Mouse (Mus musculus) mouse trophoblast stem cell (cell line): Measurements from ENCODE around the gene Vmn1r36.
"Not testable (repeated sequence)": the region's sequence is repeated elsewhere in the genome, so short reads cannot be mapped to it uniquely, and the experiment has no call there.

Source experiments
- in situ Hi-C, 2 experiments: fragments of 300-500 bp; cut with MseI, MboI; formaldehyde crosslinking; loops; 2 replicates in 1 of 2; 3 replicates in 1 of 2; pipeline ENCODE4 v1.15.1; 2025

The Vmn1r36 gene

DNA sequence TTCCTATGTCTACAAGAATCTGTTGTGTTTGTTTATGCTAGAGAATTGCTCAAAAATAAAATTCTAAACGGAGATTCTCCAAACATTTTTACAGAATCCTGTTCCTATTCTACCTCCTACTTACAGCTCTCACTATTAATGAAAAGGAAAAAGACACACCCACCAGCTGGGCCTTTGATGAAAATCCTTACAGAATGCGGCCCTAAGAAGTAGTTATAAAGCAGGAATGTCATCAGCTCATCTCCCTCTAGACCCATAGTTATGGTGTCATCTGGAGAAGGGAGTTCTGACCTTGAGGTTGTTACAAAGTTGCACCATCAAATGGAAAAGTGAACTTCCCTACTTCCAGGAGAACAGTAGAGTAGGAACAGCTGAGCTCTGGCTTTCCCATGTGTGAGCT lies at the start of gene Vmn1r36:
Gene Vmn1r36 (minus strand): TSS at position 101 of the 400 bp plus-strand sequence.
- in situ Hi-C loops: not testable (repeated sequence)

DNA sequence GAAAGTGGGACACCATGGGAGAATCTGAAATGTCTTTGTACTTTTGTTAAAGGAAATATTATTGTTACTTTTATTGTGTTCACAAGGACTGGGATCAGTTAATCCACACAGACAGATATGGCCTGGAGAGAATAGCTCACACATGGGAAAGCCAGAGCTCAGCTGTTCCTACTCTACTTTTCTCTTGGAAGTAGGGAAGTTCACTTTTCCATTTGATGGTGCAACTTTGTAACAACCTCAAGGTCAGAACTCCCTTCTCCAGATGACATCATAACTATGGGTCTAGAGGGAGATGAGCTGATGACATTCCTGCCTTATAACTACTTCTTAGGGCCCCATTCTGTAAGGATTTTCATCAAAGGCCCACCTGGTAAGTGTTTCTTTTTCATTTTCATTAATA lies 10.1 kb upstream of the Vmn1r36 start, which contains the start of gene Vmn1r37:
Gene Vmn1r37 (plus strand): TSS at position 301 of the 400 bp plus-strand sequence.
- in situ Hi-C loops: not testable (repeated sequence)

DNA sequence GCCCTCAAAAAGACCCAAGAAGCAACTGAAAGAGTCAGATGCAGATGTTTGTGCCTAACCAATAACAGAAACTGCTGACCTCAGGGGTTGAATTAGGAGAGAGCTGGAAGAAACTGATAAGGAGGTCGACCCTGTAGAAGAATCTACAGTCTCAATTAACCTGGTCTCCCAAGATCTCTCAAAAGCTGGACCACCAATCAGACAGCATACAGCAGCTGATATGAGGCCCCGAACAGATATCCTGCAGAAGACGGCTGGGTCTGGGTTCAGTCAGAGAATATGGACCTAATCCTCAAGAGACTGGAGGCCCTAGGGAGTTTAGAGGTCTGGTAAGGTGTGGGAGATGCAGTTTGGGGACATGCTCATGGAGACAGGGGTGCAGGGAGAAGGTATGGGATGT lies 5.1 kb downstream of the Vmn1r36 start:
- in situ Hi-C loops: no loop called here

DNA sequence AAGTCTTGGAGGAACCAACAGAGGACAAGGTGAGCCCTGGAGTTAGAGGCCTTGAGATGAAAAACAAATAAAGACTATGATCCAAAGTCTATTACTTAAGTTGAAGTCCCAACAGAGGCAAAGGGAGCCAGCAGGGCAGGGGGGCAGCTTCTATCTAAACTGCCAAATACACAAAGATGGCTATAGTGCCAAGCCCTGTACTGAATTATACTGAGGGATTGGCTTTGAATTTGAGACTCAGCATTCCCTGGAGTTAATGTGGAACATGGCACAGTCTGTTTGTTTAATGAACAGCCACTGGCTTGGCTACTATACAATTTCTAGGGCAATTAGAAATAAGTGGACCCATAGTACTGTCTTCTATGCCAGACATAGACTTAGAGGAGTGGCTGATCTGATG lies 10.1 kb downstream of the Vmn1r36 start:
- in situ Hi-C loops: no loop called here

DNA sequence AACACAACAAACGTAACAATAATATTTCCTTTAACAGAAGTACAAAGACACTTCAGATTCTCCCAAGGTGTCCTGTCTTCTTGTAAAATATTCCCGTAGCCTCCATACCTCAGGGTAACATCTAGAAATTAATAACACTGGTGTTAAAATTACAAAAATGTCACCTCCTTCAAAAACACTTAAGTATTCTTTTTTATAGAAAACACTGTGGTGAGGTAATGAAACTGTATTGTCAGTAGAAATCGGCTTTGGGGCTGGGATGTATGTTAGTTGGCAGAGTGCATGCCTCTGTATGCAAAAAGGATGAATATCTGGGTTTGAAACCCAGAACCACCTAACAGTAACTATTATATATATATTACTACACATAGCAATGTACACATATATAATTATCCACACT lies 33.2 kb downstream of the Vmn1r36 start, which contains the start of gene Vmn1r35:
Gene Vmn1r35 (minus strand): TSS at position 101 of the 400 bp plus-strand sequence.
- in situ Hi-C loops: no loop called here
